11 mouse cellular contexts compared by ENCODE assay signal in the genomic region with DNA sequence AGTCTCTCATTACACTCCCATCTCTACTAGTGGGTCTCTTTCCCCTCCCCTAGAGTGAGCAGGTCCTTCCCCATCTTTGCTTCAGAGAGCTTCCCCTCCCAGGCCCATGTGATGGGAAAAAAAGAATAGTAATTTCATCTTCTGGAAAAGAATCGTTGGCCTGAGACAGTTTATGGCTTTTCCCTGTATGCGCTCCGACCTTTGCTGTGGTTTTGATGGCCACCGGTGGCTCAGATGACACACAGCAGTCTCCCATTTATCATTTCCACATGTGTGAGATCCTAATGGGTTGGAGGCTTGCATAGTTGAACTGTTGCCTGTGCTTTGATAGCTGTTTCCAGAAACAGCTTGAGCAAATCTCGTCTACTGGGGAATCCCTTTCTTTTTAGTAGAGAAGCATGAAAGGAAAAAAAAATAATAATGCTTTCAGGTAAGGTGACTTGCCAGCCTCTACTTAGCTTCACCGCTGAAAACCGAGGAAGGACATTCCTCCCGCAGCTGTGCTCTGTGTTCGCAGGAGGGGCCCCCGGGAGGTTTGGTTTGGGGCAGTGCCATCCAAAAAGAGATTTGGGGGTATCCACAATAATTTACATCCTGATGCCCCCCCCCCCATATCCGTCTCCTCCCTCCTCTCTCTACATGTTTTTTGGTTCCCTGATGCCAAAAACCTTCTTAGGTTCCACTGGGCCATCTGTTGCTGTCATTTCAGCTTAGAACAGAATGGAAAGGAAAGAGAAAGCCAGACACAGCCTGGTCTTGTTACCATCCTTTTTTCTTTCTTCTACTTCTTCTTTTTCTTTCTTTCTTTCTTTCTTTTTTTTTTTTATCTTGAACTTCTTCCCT. TPM values are rescaled to one million over a fixed set of nuclear protein-coding genes. Genes with fewer than 3 reads are reported as not detected.
A peak's percentile ranks its signal among the peaks of the same experiment; 100 is the strongest.
DNase-seq lines count a peak whose midpoint lies in the region; ATAC-seq lines count a peak whose summit lies in the region.
"Had no signal": no experiment of that assay in that cellular context is flagged by ENCODE, and none has a peak within 500 bp of the region (broad histone marks: within the 10 kb centered on the region; RNA-seq: fewer than 3 reads in every experiment).

No protein-coding gene starts in this region.

- peak; percentile 52 for ATAC-seq in kidney, embryonic 15.5 days (replicated peaks; ENCODE audit: low FRiP score)

- peaks cover 25% of the 10 kb centered on the region for H3K4me1 ChIP-seq in kidney, embryonic 15.5 days
- peaks cover 30% of the 10 kb centered on the region for H3K4me1 ChIP-seq in limb, embryonic 10.5 days

- H3K4me3 ChIP-seq in kidney, embryonic 15.5 days (replicated peaks), result no peak overlapping the region
- no peak overlapping the region for H3K4me3 ChIP-seq in limb, embryonic 10.5 days

- peak overlapping the region; percentile 64; the same call in 1 of the 2 replicates for H3K27ac ChIP-seq in kidney, embryonic 15.5 days
- H3K27ac ChIP-seq in limb, embryonic 10.5 days, result 0 out of 2 replicates have a peak overlapping the region, but pooled peaks have one; percentile 25
- H3K27ac ChIP-seq: liver, embryonic 13.5 days; midbrain, embryonic 12.5 days had no signal

- intact Hi-C loops in left cerebral cortex, postnatal 10 days (cut with DNase I), result no loop called here

- H3K4me2 ChIP-seq in kidney, embryonic 15.5 days, result peak overlapping the region; percentile 3; the same call in 1 of the 2 replicates

- no peaks in the 10 kb centered on the region for H3K9me3 ChIP-seq in kidney, embryonic 15.5 days (replicated peaks)
- H3K9me3 ChIP-seq in limb, embryonic 10.5 days (replicated peaks), result no peaks in the 10 kb centered on the region
- H3K9me3 ChIP-seq: liver, embryonic 13.5 days; midbrain, embryonic 12.5 days had no signal

- WGBS in kidney, embryonic 15.5 days, result 30% methylated on average over 11 of the region's 11 CpGs
- WGBS in limb, embryonic 10.5 days, result 17% methylated on average over 11 of the region's 11 CpGs

- H3K36me3 ChIP-seq in kidney, embryonic 15.5 days, result no peaks in the 10 kb centered on the region
- no peaks in the 10 kb centered on the region for H3K36me3 ChIP-seq in limb, embryonic 10.5 days
- H3K36me3 ChIP-seq: liver, embryonic 13.5 days; midbrain, embryonic 12.5 days had no signal

- peaks cover 8% of the 10 kb centered on the region; the same call in 1 of the 2 replicates for H3K27me3 ChIP-seq in kidney, embryonic 15.5 days
- peaks cover 28% of the 10 kb centered on the region for H3K27me3 ChIP-seq in limb, embryonic 10.5 days (ENCODE audit: low read depth, poor library complexity, severe bottlenecking)

- H3K9ac ChIP-seq in kidney, embryonic 15.5 days, result no peak overlapping the region
- H3K9ac ChIP-seq: liver, embryonic 13.5 days; midbrain, embryonic 12.5 days had no signal

- no peak for DNase-seq in kidney, adult 9 months
- DNase-seq in CD4-positive helper T cell, adult 2 months (ENCODE audit: low read depth, low spot score), result peak; percentile 63
- peak; percentile 58 for DNase-seq in NIH3T3 (ENCODE audit: low read depth)
- peak; percentile 51 for DNase-seq in limb, embryonic 10.5 days (ENCODE audit: low spot score)
- DNase-seq in frontal cortex, postnatal 25 days (ENCODE audit: low spot score in 2 of 2), result no peak
- no peak for DNase-seq in c-Kit-positive CD71-positive TER-119-positive erythroid progenitor cells, embryonic 14.5 days (ENCODE audit: low spot score)
- no peak for DNase-seq in left cerebral cortex, postnatal 10 days (ENCODE audit: extremely low spot score in 1 of 2, low spot score in 2 of 2)
- DNase-seq: liver, embryonic 13.5 days had no signal

RNA-seq across cellular contexts. Expression of a gene that starts 3.6 kb away (rescaled TPM):
- 1.0 and 1.1 TPM in 2 replicates for polyA plus RNA-seq in kidney, embryonic 15.5 days (2015; fragmentation: Nextera tagmentation; extraction: Ambion mirVana)
- polyA plus RNA-seq in limb, embryonic 10.5 days (2016; fragmentation: Nextera tagmentation; extraction: Ambion mirVana), result 0.36 and 1.2 TPM in 2 replicates
- total RNA-seq in left cerebral cortex, postnatal 10 days (2021), result under 1 TPM; 0.32 to 0.47 TPM

RNA-seq across cellular contexts. Expression of a gene that starts 13.2 kb away (rescaled TPM):
- polyA plus RNA-seq in kidney, embryonic 15.5 days (2015; fragmentation: Nextera tagmentation; extraction: Ambion mirVana), result 0.17 TPM in 1 of 2 replicates, not detected in the other
- not detected in 2 replicates for polyA plus RNA-seq in limb, embryonic 10.5 days (2016; fragmentation: Nextera tagmentation; extraction: Ambion mirVana)
- total RNA-seq in left cerebral cortex, postnatal 10 days (2021), result under 1 TPM in 1 of 2 experiments, not detected in 1; 0.49 TPM
- polyA plus RNA-seq: liver, embryonic 13.5 days; midbrain, embryonic 12.5 days; stomach, embryonic 14.5 days had no signal

Comparison
In these comparisons a context has a peak if more than half of its experiments do, and no peak if none do; other contexts are left out.
1. DNase-seq: peak in CD4-positive helper T cell, adult 2 months (single experiment), NIH3T3 (single experiment) and limb, embryonic 10.5 days (single experiment); none in kidney, adult 9 months (single experiment), frontal cortex, postnatal 25 days (0 of 2), c-Kit-positive CD71-positive TER-119-positive erythroid progenitor cells, embryonic 14.5 days (single experiment) and left cerebral cortex, postnatal 10 days (0 of 2).